In genomic region chr10:28754927-28755326, GRCm38 (mm10) we compare ENCODE assay signal across 25 mouse cellular contexts.
A peak's percentile ranks its signal among the peaks of the same experiment; 100 is the strongest.
DNase-seq lines count a peak whose midpoint lies in the region; ATAC-seq and TF ChIP-seq lines count a peak whose summit lies in the region.
"Had no signal": no experiment of that assay in that cellular context is flagged by ENCODE, and none has a peak within 500 bp of the region (broad histone marks: within the 10 kb centered on the region; RNA-seq: fewer than 3 reads in every experiment).

No protein-coding gene starts in this region.

- H3K4me1 ChIP-seq in hindbrain, postnatal 0 days (ENCODE audit: insufficient read depth, low read length), result no peaks in the 10 kb centered on the region
- no peaks in the 10 kb centered on the region for H3K4me1 ChIP-seq in hindbrain, embryonic 14.5 days (replicated peaks; ENCODE audit: control insufficient read depth, insufficient read depth, low read length)
- no peaks in the 10 kb centered on the region for H3K4me1 ChIP-seq in forebrain, postnatal 0 days (ENCODE audit: insufficient read depth)
- H3K4me1 ChIP-seq: embryonic facial prominence, embryonic 13.5 days; hindbrain, embryonic 12.5 days had no signal

- peak; percentile 3 for DNase-seq in hindbrain, postnatal 0 days (ENCODE audit: low spot score)
- no peak for DNase-seq in hindbrain, embryonic 14.5 days (ENCODE audit: low spot score)
- DNase-seq in brain, embryonic 14.5 days (ENCODE audit: low read depth), result peak; percentile 58
- peak; percentile 7 for DNase-seq in forebrain, postnatal 0 days
- peak; percentile 2 to 4 for DNase-seq in layer of hippocampus, postnatal 36 days
- DNase-seq in heart, adult 9 months (ENCODE audit: low spot score in 2 of 2), result no peak
- no peak for DNase-seq in embryo, embryonic 10.5 days (ENCODE audit: low spot score)
- DNase-seq: adrenal gland, adult 2 months; B cell, adult 2 months; cerebellum, postnatal 25 days; embryo, embryonic 11 days; gastrocnemius, postnatal 14 days; heart, adult 2 months; kidney, adult 2 months; kidney, postnatal 10 days; thymus, adult 2 months had no signal

- no peaks in the 10 kb centered on the region for H3K9me3 ChIP-seq in hindbrain, postnatal 0 days (ENCODE audit: low read length)
- H3K9me3 ChIP-seq in hindbrain, embryonic 14.5 days (ENCODE audit: control insufficient read depth, low read length), result no peaks in the 10 kb centered on the region
- no peaks in the 10 kb centered on the region for H3K9me3 ChIP-seq in forebrain, postnatal 0 days (ENCODE audit: low read length)
- H3K9me3 ChIP-seq: embryonic facial prominence, embryonic 13.5 days; G1E; hindbrain, embryonic 12.5 days had no signal

- no peak overlapping the region for H3K27ac ChIP-seq in hindbrain, postnatal 0 days
- H3K27ac ChIP-seq in hindbrain, embryonic 14.5 days, result no peak overlapping the region
- no peak overlapping the region for H3K27ac ChIP-seq in forebrain, postnatal 0 days (ENCODE audit: low read depth, low read length)
- H3K27ac ChIP-seq: embryonic facial prominence, embryonic 13.5 days; heart, adult 2 months; hindbrain, embryonic 12.5 days; macrophage had no signal

- no peak for TF ChIP-seq CTCF in hindbrain, postnatal 0 days (IDR thresholded peaks at IDR 0.05; ENCODE audit: low read depth)
- no peak for TF ChIP-seq CTCF in brain, embryonic 14.5 days (IDR thresholded peaks at IDR 0.05; ENCODE audit: borderline replicate concordance, extremely low read depth, insufficient read depth, insufficient read length)
- no peak for TF ChIP-seq CTCF in forebrain, postnatal 0 days (IDR thresholded peaks at IDR 0.05; ENCODE audit: low read depth)

- TF ChIP-seq POLR2A in brain, embryonic 14.5 days (IDR thresholded peaks at IDR 0.05; ENCODE audit: borderline replicate concordance, extremely low read depth, insufficient read depth, insufficient read length, poor library complexity, severe bottlenecking), result no peak

- no peaks in the 10 kb centered on the region for H3K27me3 ChIP-seq in hindbrain, postnatal 0 days (ENCODE audit: insufficient read depth, low read length)
- H3K27me3 ChIP-seq in hindbrain, embryonic 14.5 days (ENCODE audit: control insufficient read depth, insufficient read depth, low read length), result no peaks in the 10 kb centered on the region
- H3K27me3 ChIP-seq in forebrain, postnatal 0 days (ENCODE audit: insufficient read depth, low read length), result no peaks in the 10 kb centered on the region
- H3K27me3 ChIP-seq: CH12.LX; embryonic facial prominence, embryonic 13.5 days; hindbrain, embryonic 12.5 days had no signal

- no peak overlapping the region for H3K4me2 ChIP-seq in hindbrain, postnatal 0 days (ENCODE audit: low read depth, low read length)
- no peak overlapping the region for H3K4me2 ChIP-seq in hindbrain, embryonic 14.5 days (replicated peaks)
- no peak overlapping the region for H3K4me2 ChIP-seq in forebrain, postnatal 0 days (ENCODE audit: low read depth)
- H3K4me2 ChIP-seq: embryonic facial prominence, embryonic 13.5 days; hindbrain, embryonic 12.5 days had no signal

- H3K36me3 ChIP-seq in hindbrain, postnatal 0 days (ENCODE audit: insufficient read depth, low read length), result no peaks in the 10 kb centered on the region
- H3K36me3 ChIP-seq in hindbrain, embryonic 14.5 days (replicated peaks; ENCODE audit: control insufficient read depth, insufficient read depth), result no peaks in the 10 kb centered on the region
- H3K36me3 ChIP-seq in forebrain, postnatal 0 days (ENCODE audit: insufficient read depth), result no peaks in the 10 kb centered on the region
- H3K36me3 ChIP-seq: embryonic facial prominence, embryonic 13.5 days; G1E; hindbrain, embryonic 12.5 days had no signal

- H3K9ac ChIP-seq in hindbrain, postnatal 0 days (replicated peaks; ENCODE audit: low read length), result no peak overlapping the region
- H3K9ac ChIP-seq in hindbrain, embryonic 14.5 days, result no peak overlapping the region
- no peak overlapping the region for H3K9ac ChIP-seq in forebrain, postnatal 0 days
- H3K9ac ChIP-seq: embryonic facial prominence, embryonic 13.5 days; hindbrain, embryonic 12.5 days had no signal

- ATAC-seq in hindbrain, postnatal 0 days, result no peak
- no peak for ATAC-seq in hindbrain, embryonic 14.5 days (ENCODE audit: low FRiP score)
- peak; percentile 56 for ATAC-seq in forebrain, postnatal 0 days
- ATAC-seq: inflammation-experienced regulatory T-cells, adult 6 months; midbrain, embryonic 16.5 days; Patski had no signal

- no peak overlapping the region for H3K4me3 ChIP-seq in hindbrain, postnatal 0 days (ENCODE audit: low read length)
- no peak overlapping the region for H3K4me3 ChIP-seq in hindbrain, embryonic 14.5 days (replicated peaks; ENCODE audit: low read length)
- H3K4me3 ChIP-seq in forebrain, postnatal 0 days (ENCODE audit: low read depth, low read length), result no peak overlapping the region
- H3K4me3 ChIP-seq: embryonic facial prominence, embryonic 13.5 days; erythroblast, embryonic 14.5 days; heart, adult 2 months; hindbrain, embryonic 12.5 days had no signal

Comparison
In these comparisons a context has a peak if more than half of its experiments do, and no peak if none do; other contexts are left out.
1. DNase-seq: peak in hindbrain, postnatal 0 days (single experiment), brain, embryonic 14.5 days (single experiment), forebrain, postnatal 0 days (single experiment) and layer of hippocampus, postnatal 36 days (2 of 2); none in hindbrain, embryonic 14.5 days (single experiment), heart, adult 9 months (0 of 2) and embryo, embryonic 10.5 days (single experiment).